Mouse (Mus musculus): ENCODE data around the gene Rnf212.

Rnf212 gene

GRCm38 (mm10) chr5:108711968-108712367, 62.8 kb downstream of the Rnf212 start:
- DNase-seq: no peak

- DNase-seq: no peak
Observed at GRCm38 (mm10) chr5:108708981-108709731, 65.6 kb downstream of the Rnf212 start.

- DNase-seq: no peak
Observed at GRCm38 (mm10) chr5:108708419-108708818, 66.4 kb downstream of the Rnf212 start.

GRCm38 (mm10) chr5:108707758-108708157, 67.0 kb downstream of the Rnf212 start:
- no peak for DNase-seq

GRCm38 (mm10) chr5:108703754-108704626, 70.8 kb downstream of the Rnf212 start:
- DNase-seq: no peak

- DNase-seq: no peak
Observed at GRCm38 (mm10) chr5:108701341-108702021, 73.3 kb downstream of the Rnf212 start.

GRCm38 (mm10) chr5:108700346-108700745, 74.4 kb downstream of the Rnf212 start:
- no peak for DNase-seq

GRCm38 (mm10) chr5:108697341-108697753, 77.4 kb downstream of the Rnf212 start:
- DNase-seq: no peak

GRCm38 (mm10) chr5:108696542-108696941, 78.2 kb downstream of the Rnf212 start:
- no peak for DNase-seq

- no peak for DNase-seq
Observed at GRCm38 (mm10) chr5:108695861-108696260, 78.9 kb downstream of the Rnf212 start.

GRCm38 (mm10) chr5:108694352-108695261, 80.2 kb downstream of the Rnf212 start:
- DNase-seq: peak; percentile 47

GRCm38 (mm10) chr5:108693872-108694288, 80.9 kb downstream of the Rnf212 start:
- peak; percentile 94 for DNase-seq

GRCm38 (mm10) chr5:108692271-108692670, 82.5 kb downstream of the Rnf212 start, which contains the start of gene Fgfrl1:
Gene Fgfrl1, plus strand, starts transcription at chr5:108692382.
- DNase-seq: peak; percentile 78

GRCm38 (mm10) chr5:108691152-108691551, 83.6 kb downstream of the Rnf212 start:
- DNase-seq: no peak

- no peak for DNase-seq
Observed at GRCm38 (mm10) chr5:108689091-108689490, 85.7 kb downstream of the Rnf212 start.

- DNase-seq: no peak
Observed at GRCm38 (mm10) chr5:108680871-108681270, 93.9 kb downstream of the Rnf212 start.

GRCm38 (mm10) chr5:108679909-108680308, 94.9 kb downstream of the Rnf212 start:
- DNase-seq: no peak
